Mouse (Mus musculus) testis, adult 2 months (tissue): ENCODE data around the gene Arhgef11. TPM values are rescaled to one million over a fixed set of nuclear protein-coding genes. Genes with fewer than 3 reads are reported as not detected.

ENCODE experiments used
- H3K27ac ChIP-seq: fragments of 200-500 bp; 2 replicates; pipeline ENCODE4 v1.5.1; 2012; ENCODE audit warnings: low read depth, low read length; ENCODE audit not compliant: control insufficient read depth, insufficient read depth
- H3K27me3 ChIP-seq: fragments of 200-500 bp; 2 replicates; pipeline ENCODE4 v1.6.1; 2012; ENCODE audit warnings: mild to moderate bottlenecking, low read length, moderate library complexity; ENCODE audit not compliant: control insufficient read depth, insufficient read depth
- H3K36me3 ChIP-seq: fragments of 200-500 bp; 2 replicates; pipeline ENCODE4 v1.6.1; 2012; ENCODE audit warnings: mild to moderate bottlenecking, low read length; ENCODE audit not compliant: control insufficient read depth, insufficient read depth
- H3K4me1 ChIP-seq: fragments of 200-500 bp; 2 replicates; pipeline ENCODE4 v1.6.1; 2012; ENCODE audit warnings: low read length; ENCODE audit not compliant: control insufficient read depth, insufficient read depth
- H3K4me3 ChIP-seq: fragments of 200-500 bp; 2 replicates; pipeline ENCODE4 v1.5.1; 2012; ENCODE audit warnings: low read depth, mild to moderate bottlenecking, low read length, moderate library complexity, mixed read lengths; ENCODE audit not compliant: control insufficient read depth
- CTCF ChIP-seq: fragments of 200-500 bp; IDR thresholded peaks from 2 replicates; pipeline ENCODE4 v1.5.1; 2012; ENCODE audit warnings: low read depth, mild to moderate bottlenecking, inconsistent platforms, low read length, moderate library complexity; ENCODE audit not compliant: control insufficient read depth, insufficient read depth, insufficient replicate concordance
- POLR2A ChIP-seq: fragments of 200-500 bp; IDR thresholded peaks from 2 replicates; pipeline ENCODE4 v1.6.1; 2012; ENCODE audit warnings: low read depth, mild to moderate bottlenecking, inconsistent platforms, low read length, moderate library complexity; ENCODE audit not compliant: control insufficient read depth
- polyA plus RNA-seq: library from polyadenylated mRNA; depleted of rRNA; stranded (reverse); fragments of >200 nt; gene quantifications from 2 replicates; pipeline ENCODE4 v1.2.3, GENCODE M21; 2012

Gene Arhgef11
- polyA plus RNA-seq, 1 experiment = 17.5 TPM

DNA sequence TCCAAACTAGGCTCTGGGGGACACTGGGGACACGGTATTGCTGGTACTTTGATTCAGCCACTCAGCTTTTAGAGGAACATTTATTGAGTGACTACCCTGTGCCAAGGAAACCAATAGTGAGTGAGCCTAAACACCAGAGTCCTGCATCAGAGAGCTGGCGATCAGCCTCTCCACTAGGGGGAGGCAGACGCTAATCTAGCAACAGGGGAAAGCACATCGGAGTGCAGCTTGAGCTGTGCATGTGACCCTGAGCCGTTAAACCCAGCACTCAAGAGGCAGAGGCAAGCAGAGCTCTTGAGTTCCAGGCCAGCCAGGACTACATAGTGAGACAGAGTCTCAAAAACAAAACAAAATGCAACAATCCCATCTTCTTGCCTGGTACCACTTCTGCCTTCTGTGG lies 131.7 kb downstream of the Arhgef11 start:
- no peak overlapping the region for H3K27ac ChIP-seq
- peaks cover 17% of the 10 kb centered on the region for H3K4me1 ChIP-seq
- no peak for TF ChIP-seq POLR2A
- TF ChIP-seq CTCF = peak; percentile 77; the same call in 1 of the 2 replicates
- H3K27me3 ChIP-seq = no peaks in the 10 kb centered on the region
- H3K36me3 ChIP-seq = no peaks in the 10 kb centered on the region; the same call in 1 of the 2 replicates
- H3K4me3 ChIP-seq = no peak overlapping the region

DNA sequence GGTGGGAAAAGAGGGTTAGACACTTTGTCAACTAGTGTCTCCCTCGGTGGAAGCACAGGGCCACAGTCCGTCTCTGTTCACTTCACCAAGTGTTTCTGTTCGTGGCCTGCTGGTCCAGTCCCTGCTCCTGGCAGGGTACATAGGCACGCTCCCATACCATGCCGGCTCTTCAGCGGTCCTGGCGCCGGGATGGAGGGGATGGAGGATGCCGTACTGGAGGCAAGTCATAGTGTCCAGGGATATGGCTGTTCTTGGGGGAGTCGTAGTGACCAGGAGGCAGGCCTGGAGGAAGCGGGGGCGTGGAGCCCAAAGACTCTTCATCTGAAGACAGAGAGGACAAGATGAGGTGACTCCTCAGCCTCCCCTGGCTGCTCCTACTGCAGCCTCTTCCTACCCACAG lies 132.6 kb downstream of the Arhgef11 start:
- peaks cover 16% of the 10 kb centered on the region for H3K4me1 ChIP-seq
- H3K36me3 ChIP-seq = no peaks in the 10 kb centered on the region; the same call in 1 of the 2 replicates
- H3K27me3 ChIP-seq = no peaks in the 10 kb centered on the region
- TF ChIP-seq POLR2A (no peak), CTCF (no peak)
- no peak overlapping the region for H3K27ac ChIP-seq
- no peak overlapping the region for H3K4me3 ChIP-seq

DNA sequence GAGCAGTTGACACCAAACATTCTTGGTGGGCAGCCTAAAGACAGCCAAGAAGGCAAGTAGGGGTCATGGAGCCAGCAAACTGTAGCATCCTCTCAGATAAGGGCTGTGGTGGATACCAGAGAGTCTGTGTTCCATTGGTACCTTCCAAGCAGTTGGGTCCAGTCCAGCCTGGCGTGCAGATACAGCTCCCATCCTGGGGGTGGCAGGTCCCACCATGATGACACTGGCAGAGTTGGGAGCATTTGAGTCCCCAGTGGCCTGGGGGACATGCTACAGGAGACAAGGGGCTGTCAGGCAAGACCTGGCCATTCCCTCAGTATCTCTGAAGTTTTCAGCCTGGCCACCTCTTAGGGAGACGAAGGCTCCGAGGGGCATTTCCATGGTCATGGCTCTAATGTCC lies 135.2 kb downstream of the Arhgef11 start:
- no peak for TF ChIP-seq CTCF
- no peak for TF ChIP-seq POLR2A
- Histone ChIP-seq H3K27me3 (no peaks in the 10 kb centered on the region), H3K36me3 (no peaks in the 10 kb centered on the region), H3K4me1 (peaks cover 26% of the 10 kb centered on the region), H3K4me3 (no peak overlapping the region), H3K27ac (no peak overlapping the region)

DNA sequence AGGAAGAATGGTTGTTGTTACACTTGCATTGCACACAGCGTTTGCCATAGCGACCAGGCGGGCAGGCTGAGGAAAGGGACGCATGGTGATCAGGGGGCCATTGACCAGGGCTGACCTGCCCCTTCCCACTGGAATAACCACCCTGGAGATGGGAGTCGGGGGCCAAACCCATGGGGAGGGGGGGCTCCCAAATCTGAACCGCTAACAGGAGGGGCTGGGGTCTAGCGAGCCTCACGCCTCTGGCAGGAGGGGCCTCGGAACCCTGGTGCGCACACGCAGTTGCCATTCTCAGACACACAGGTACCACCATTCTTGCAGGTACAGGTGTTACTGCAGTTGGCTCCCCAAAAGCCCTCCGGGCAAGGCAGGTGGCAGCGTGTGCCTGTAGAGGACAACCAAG lies 136.5 kb downstream of the Arhgef11 start:
- H3K36me3 ChIP-seq = no peaks in the 10 kb centered on the region
- no peak overlapping the region for H3K27ac ChIP-seq

DNA sequence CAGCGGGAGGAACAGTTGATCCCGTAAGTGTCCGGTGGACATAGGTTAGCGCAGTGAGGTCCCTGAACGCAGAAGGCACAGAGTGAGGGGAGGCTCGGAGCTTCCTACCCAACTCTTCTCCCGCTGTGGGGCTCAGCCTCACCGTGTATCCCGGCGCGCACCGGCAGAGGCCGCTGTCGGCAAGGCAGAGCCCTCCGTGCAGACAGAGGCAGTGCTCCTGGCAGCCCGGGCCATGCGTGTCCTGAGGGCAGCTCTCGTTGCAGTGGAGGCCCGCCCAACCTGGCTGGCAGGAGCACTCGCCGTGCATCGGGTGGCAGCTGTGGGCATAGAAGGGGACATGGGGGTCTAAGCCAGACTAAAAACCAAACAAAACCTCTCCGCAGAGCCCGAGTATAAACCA lies 138.6 kb downstream of the Arhgef11 start:
- Histone ChIP-seq H3K4me1 (peaks cover 21% of the 10 kb centered on the region), H3K27ac (no peak overlapping the region), H3K36me3 (no peaks in the 10 kb centered on the region), H3K27me3 (no peaks in the 10 kb centered on the region), H3K4me3 (peak overlapping the region; percentile 24)
- TF ChIP-seq CTCF (peak; percentile 88), POLR2A (no peak)

More for the DNA sequence above, 136.5 kb downstream of the Arhgef11 start:
- peaks cover 17% of the 10 kb centered on the region for H3K4me1 ChIP-seq
- no peak for TF ChIP-seq POLR2A
- no peak for TF ChIP-seq CTCF
- H3K4me3 ChIP-seq = no peak overlapping the region
- no peaks in the 10 kb centered on the region for H3K27me3 ChIP-seq

- Histone ChIP-seq H3K4me3 (peak overlapping the region; percentile 34), H3K4me1 (peaks cover 21% of the 10 kb centered on the region), H3K27me3 (no peaks in the 10 kb centered on the region), H3K27ac (no peak overlapping the region), H3K36me3 (no peaks in the 10 kb centered on the region)
- TF ChIP-seq CTCF (peak; percentile 4; the same call in 1 of the 2 replicates), POLR2A (no peak)
Observed at GRCm38 (mm10) chr3:87756488-87756887, 139.1 kb downstream of the Arhgef11 start.

- Histone ChIP-seq H3K27ac (no peak overlapping the region), H3K4me3 (peak overlapping the region; percentile 89), H3K36me3 (no peaks in the 10 kb centered on the region), H3K27me3 (no peaks in the 10 kb centered on the region), H3K4me1 (peaks cover 21% of the 10 kb centered on the region)
- TF ChIP-seq CTCF (no peak), POLR2A (no peak)
Observed at GRCm38 (mm10) chr3:87758641-87759040, 141.3 kb downstream of the Arhgef11 start.
